Mouse (Mus musculus) kidney, embryonic 15.5 days (tissue): Measurements from ENCODE around the gene Xrn2. TPM values are rescaled to one million over a fixed set of nuclear protein-coding genes. Genes with fewer than 3 reads are reported as not detected.

Source experiments
- polyA plus RNA-seq: library from polyadenylated mRNA; unstranded; fragments of >200 nt; fragmentation: Nextera tagmentation; extraction: Ambion mirVana; gene quantifications from 2 replicates; pipeline ENCODE4 v1.2.1, GENCODE M21; 2015

Xrn2 gene
- polyA plus RNA-seq, 1 experiment from 2014 or later: 81.3 TPM

Other genes with a start within 250 kb of the Xrn2 start
- 31.1 and 33.5 TPM in 2 replicates for gene Kiz, start 157.1 kb upstream of the Xrn2 start, polyA plus RNA-seq
- gene Nkx2-4, start 72.4 kb downstream of the Xrn2 start, polyA plus RNA-seq: not detected in 2 replicates
- gene Nkx2-2, start 181.2 kb downstream of the Xrn2 start, polyA plus RNA-seq: not detected in 2 replicates